Mouse (Mus musculus) midbrain, embryonic 16.5 days (tissue): ENCODE data around the gene Atp6v1f. TPM values are rescaled to one million over a fixed set of nuclear protein-coding genes. Genes with fewer than 3 reads are reported as not detected.
A peak's percentile ranks its signal among the peaks of the same experiment; 100 is the strongest.

Experiments used
- ATAC-seq: fragments of 200-750 bp; cut with Nextera tagmentation; 2 replicates; pipeline ENCODE4 v1.8.0; 2017; ENCODE audit warnings: moderate TSS enrichment
- H3K27ac ChIP-seq: fragments of 300-500 bp; sonication (generic); 2 replicates; pipeline ENCODE4 v1.5.1; 2014; ENCODE audit warnings: mild to moderate bottlenecking, low read length, mixed read lengths
- H3K27me3 ChIP-seq: fragments of 300-500 bp; sonication (generic); 2 replicates; pipeline ENCODE4 v1.6.1; 2014; ENCODE audit warnings: low read depth, low read length, mixed read lengths; ENCODE audit not compliant: control insufficient read depth, insufficient read depth
- H3K36me3 ChIP-seq: fragments of 300-500 bp; sonication (generic); 2 replicates; pipeline ENCODE4 v1.6.1; 2014; ENCODE audit warnings: mild to moderate bottlenecking, low read length, moderate library complexity, mixed read lengths; ENCODE audit not compliant: control insufficient read depth, insufficient read depth
- H3K4me1 ChIP-seq: fragments of 300-500 bp; sonication (generic); 2 replicates; pipeline ENCODE4 v1.6.1; 2014; ENCODE audit warnings: mild to moderate bottlenecking, low read length, mixed read lengths; ENCODE audit not compliant: control insufficient read depth, insufficient read depth
- H3K4me2 ChIP-seq: fragments of 300-500 bp; sonication (generic); 2 replicates; pipeline ENCODE4 v1.6.1; 2014; ENCODE audit warnings: mild to moderate bottlenecking, low read length, mixed read lengths
- H3K4me3 ChIP-seq: fragments of 300-500 bp; sonication (generic); 2 replicates; pipeline ENCODE4 v1.5.1; 2014; ENCODE audit warnings: low read depth, mild to moderate bottlenecking, low read length, moderate library complexity, mixed read lengths
- H3K9ac ChIP-seq: fragments of 300-500 bp; sonication (generic); 2 replicates; pipeline ENCODE4 v1.6.1; 2014; ENCODE audit warnings: low read depth, low read length, mixed read lengths
- H3K9me3 ChIP-seq: fragments of 300-500 bp; sonication (generic); replicated peaks from 2 replicates; pipeline ENCODE4 v1.6.1; 2014; ENCODE audit warnings: mild to moderate bottlenecking, low read length, mixed read lengths; ENCODE audit not compliant: control insufficient read depth, poor library complexity, severe bottlenecking
- WGBS: fragments of 180-500 bp; shearing (Covaris S2); extraction: QIAGEN DNeasy Blood & Tissue Kit; methylation state at CpG from one replicate; pipeline ENCODE4 v1.1.7; 2014; 5-methylcytosine and 5-hydroxymethylcytosine counted together
- polyA plus RNA-seq: library from polyadenylated mRNA; unstranded; fragments of >200 nt; fragmentation: Nextera tagmentation; extraction: Ambion mirVana; gene quantifications from 2 replicates; pipeline ENCODE4 v1.2.1, GENCODE M21; 2015

Gene Atp6v1f
- polyA plus RNA-seq, 1 experiment from 2014 or later = 340 TPM

DNA sequence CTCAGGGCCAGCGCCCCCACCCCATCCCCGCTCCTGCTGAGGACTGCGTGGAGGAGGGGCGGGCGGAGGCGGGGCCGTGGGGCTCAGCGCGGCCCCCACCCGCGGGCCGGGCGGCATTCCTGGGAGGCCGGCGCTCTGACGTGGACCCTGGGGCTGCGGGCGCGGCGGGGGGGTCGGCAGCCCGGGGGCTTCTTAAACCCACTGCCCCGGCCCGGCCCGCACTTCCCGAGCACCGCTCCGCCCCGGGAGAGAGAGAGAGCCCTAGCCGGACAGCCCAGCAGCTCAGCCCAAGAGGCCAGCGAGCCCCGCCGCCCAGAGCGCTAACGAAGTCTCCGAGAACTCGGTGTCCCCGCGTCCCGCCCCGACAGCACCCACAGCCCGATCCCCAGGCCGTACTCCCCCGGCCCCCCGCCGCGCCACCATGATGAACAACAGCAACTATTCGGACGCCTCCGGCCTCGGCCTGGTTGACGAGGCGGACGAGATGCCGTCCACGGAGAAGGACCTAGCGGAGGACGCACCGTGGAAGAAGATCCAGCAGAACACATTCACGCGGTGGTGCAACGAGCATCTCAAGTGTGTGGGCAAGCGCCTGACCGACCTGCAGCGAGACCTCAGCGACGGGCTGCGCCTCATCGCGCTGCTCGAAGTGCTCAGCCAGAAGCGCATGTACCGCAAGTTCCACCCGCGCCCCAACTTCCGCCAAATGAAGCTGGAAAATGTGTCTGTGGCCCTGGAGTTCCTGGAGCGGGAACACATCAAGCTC, 34.3 kb upstream of the Atp6v1f start, which contains the start of gene Flnc:
Gene Flnc (plus strand): TSS at position 219 of the 766 bp plus-strand sequence.
- no peak for ATAC-seq
- Histone ChIP-seq H3K36me3 (no peaks in the 10 kb centered on the region), H3K9me3 (no peaks in the 10 kb centered on the region), H3K27ac (no peak within 1 kb of the TSS; the same call in 1 of the 2 replicates), H3K27me3 (peaks cover 27% of the 10 kb centered on the region), H3K9ac (peak within 1 kb of the TSS; percentile 61), H3K4me1 (peaks cover 21% of the 10 kb centered on the region), H3K4me3 (peak within 1 kb of the TSS; percentile 41), H3K4me2 (peak within 1 kb of the TSS; percentile 75)
- WGBS = under 1% methylated on average over 65 of the region's 77 CpGs

GRCm38 (mm10) chr6:29433804-29434795, 33.4 kb upstream of the Atp6v1f start:
- Histone ChIP-seq H3K27me3 (peaks cover 27% of the 10 kb centered on the region), H3K9ac (peak overlapping the region; percentile 61; the same call in 1 of the 2 replicates), H3K4me3 (peak overlapping the region; percentile 41), H3K27ac (no peak overlapping the region; the same call in 1 of the 2 replicates), H3K9me3 (no peaks in the 10 kb centered on the region), H3K4me2 (peak overlapping the region; percentile 75), H3K4me1 (peaks cover 21% of the 10 kb centered on the region), H3K36me3 (no peaks in the 10 kb centered on the region)
- no peak for ATAC-seq
- WGBS = 7% methylated on average over 27 of the region's 27 CpGs

- Histone ChIP-seq H3K4me3 (no peak overlapping the region; the same call in 1 of the 2 replicates), H3K9me3 (no peaks in the 10 kb centered on the region), H3K9ac (no peak overlapping the region), H3K4me2 (peak overlapping the region; percentile 25), H3K27me3 (peaks cover 27% of the 10 kb centered on the region), H3K36me3 (no peaks in the 10 kb centered on the region), H3K27ac (no peak overlapping the region), H3K4me1 (peaks cover 21% of the 10 kb centered on the region)
- 6% methylated on average over 13 of the region's 13 CpGs for WGBS
- peak; percentile 37; the same call in 1 of the 2 replicates for ATAC-seq
Observed at GRCm38 (mm10) chr6:29434911-29435691, 32.4 kb upstream of the Atp6v1f start.

- Histone ChIP-seq H3K4me3 (no peak overlapping the region), H3K4me1 (peaks cover 21% of the 10 kb centered on the region), H3K36me3 (no peaks in the 10 kb centered on the region), H3K9ac (no peak overlapping the region), H3K9me3 (no peaks in the 10 kb centered on the region), H3K4me2 (no peak overlapping the region), H3K27ac (peak overlapping the region; percentile 47; the same call in 1 of the 2 replicates), H3K27me3 (peaks cover 27% of the 10 kb centered on the region)
- ATAC-seq = peak; percentile 32
- WGBS = 11% methylated on average over 6 of the region's 6 CpGs
Observed at GRCm38 (mm10) chr6:29435940-29436451, 31.5 kb upstream of the Atp6v1f start.

- H3K4me3 ChIP-seq = no peak overlapping the region
- no peak overlapping the region; the same call in 1 of the 2 replicates for H3K4me2 ChIP-seq
- H3K27ac ChIP-seq = 0 out of 2 replicates have a peak overlapping the region, but pooled peaks have one; percentile 5
- H3K9me3 ChIP-seq = no peaks in the 10 kb centered on the region
- 2% methylated on average over 11 of the region's 11 CpGs for WGBS
- no peak overlapping the region for H3K9ac ChIP-seq
- H3K4me1 ChIP-seq = peaks cover 21% of the 10 kb centered on the region
- ATAC-seq = peak; percentile 33; the same call in 1 of the 2 replicates
- no peaks in the 10 kb centered on the region for H3K36me3 ChIP-seq
- H3K27me3 ChIP-seq = peaks cover 27% of the 10 kb centered on the region
Observed at GRCm38 (mm10) chr6:29436461-29436934, 31.0 kb upstream of the Atp6v1f start.

DNA sequence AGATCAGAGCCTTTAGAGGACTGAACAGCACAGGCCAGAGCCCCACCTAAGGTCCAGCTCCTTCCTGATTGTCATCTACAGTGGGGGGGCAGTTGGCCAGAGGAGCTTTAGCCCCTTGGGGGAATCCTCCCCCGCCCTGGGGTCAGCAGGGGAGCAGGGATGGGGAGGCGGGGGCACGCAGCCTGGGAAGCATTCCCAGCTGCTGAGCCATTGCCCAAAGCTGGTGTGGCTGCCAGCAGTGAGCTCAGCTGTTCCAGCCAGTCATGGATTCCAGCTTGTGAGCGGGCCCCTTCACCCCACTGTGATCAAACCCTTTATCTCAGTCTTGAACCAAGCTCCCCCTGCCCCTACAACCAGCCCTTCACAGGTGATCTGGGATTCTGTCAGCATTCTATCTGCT, 28.3 kb upstream of the Atp6v1f start:
- peaks cover 12% of the 10 kb centered on the region; the same call in 1 of the 2 replicates for H3K4me1 ChIP-seq
- no peak for ATAC-seq
- 64% methylated on average over 4 of the region's 4 CpGs for WGBS
- H3K4me3 ChIP-seq = no peak overlapping the region
- no peak overlapping the region for H3K27ac ChIP-seq
- peaks cover 15% of the 10 kb centered on the region for H3K27me3 ChIP-seq
- H3K9ac ChIP-seq = no peak overlapping the region
- no peaks in the 10 kb centered on the region for H3K36me3 ChIP-seq
- H3K4me2 ChIP-seq = no peak overlapping the region
- no peaks in the 10 kb centered on the region for H3K9me3 ChIP-seq

- no peak overlapping the region for H3K4me2 ChIP-seq
- 87% methylated on average over 6 of the region's 6 CpGs for WGBS
- H3K27ac ChIP-seq = no peak overlapping the region
- H3K36me3 ChIP-seq = no peaks in the 10 kb centered on the region
- no peak overlapping the region for H3K9ac ChIP-seq
- H3K9me3 ChIP-seq = no peaks in the 10 kb centered on the region
- H3K4me1 ChIP-seq = peaks cover 11% of the 10 kb centered on the region; the same call in 1 of the 2 replicates
- no peak for ATAC-seq
- H3K4me3 ChIP-seq = no peak overlapping the region
- peaks cover 9% of the 10 kb centered on the region for H3K27me3 ChIP-seq
Observed at GRCm38 (mm10) chr6:29439789-29440188, 27.7 kb upstream of the Atp6v1f start.

DNA sequence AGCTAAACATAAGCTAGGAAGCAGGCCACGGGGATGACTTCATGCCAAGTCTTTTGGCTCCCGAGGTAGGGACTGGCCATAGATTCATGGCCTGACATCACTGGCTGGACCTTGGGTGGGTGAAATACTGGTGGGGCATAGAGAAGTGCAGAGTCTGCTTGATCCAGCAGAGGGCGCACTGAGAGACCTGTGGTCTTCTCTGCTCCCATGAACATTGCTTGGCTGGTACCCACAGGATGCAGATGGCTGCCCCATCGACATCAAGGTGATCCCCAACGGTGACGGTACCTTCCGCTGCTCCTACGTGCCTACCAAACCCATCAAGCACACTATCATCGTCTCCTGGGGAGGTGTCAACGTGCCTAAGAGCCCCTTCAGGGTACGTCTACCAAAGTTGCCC, 22.7 kb upstream of the Atp6v1f start:
- H3K36me3 ChIP-seq = no peaks in the 10 kb centered on the region
- 75% methylated on average over 11 of the region's 11 CpGs for WGBS
- no peaks in the 10 kb centered on the region for H3K27me3 ChIP-seq
- H3K4me3 ChIP-seq = no peak overlapping the region
- ATAC-seq = no peak
- H3K27ac ChIP-seq = no peak overlapping the region
- no peak overlapping the region for H3K9ac ChIP-seq
- no peaks in the 10 kb centered on the region for H3K4me1 ChIP-seq
- no peak overlapping the region for H3K4me2 ChIP-seq
- no peaks in the 10 kb centered on the region for H3K9me3 ChIP-seq
